Mouse (Mus musculus): ENCODE measurements around the gene Ptgis. TPM values are rescaled to one million over a fixed set of nuclear protein-coding genes. Genes with fewer than 3 reads are reported as not detected.

Gene Ptgis
- polyA plus RNA-seq, 1 experiment from 2014 or later: 13.7 TPM

GRCm38 (mm10) chr2:167193361-167193760 is 47.0 kb downstream of the Ptgis start:
- H3K27ac ChIP-seq (replicated peaks): no peak overlapping the region
- H3K9me3 ChIP-seq: no peaks in the 10 kb centered on the region
- WGBS: 81% methylated on average over 3 of the region's 3 CpGs
- H3K4me3 ChIP-seq: no peak overlapping the region
- DNase-seq (ENCODE audit: low spot score): no peak
- peaks cover 5% of the 10 kb centered on the region; the same call in 1 of the 2 replicates for H3K36me3 ChIP-seq (replicated peaks)
- peaks cover 25% of the 10 kb centered on the region for H3K4me1 ChIP-seq
- peaks cover 35% of the 10 kb centered on the region for H3K27me3 ChIP-seq (replicated peaks; ENCODE audit: low read depth, poor library complexity, severe bottlenecking)

- DNase-seq (ENCODE audit: low spot score): peak; percentile 78
- H3K4me3 ChIP-seq: peak within 1 kb of the TSS; percentile 63
- H3K9me3 ChIP-seq: no peaks in the 10 kb centered on the region
- H3K4me1 ChIP-seq: peaks cover 38% of the 10 kb centered on the region
- H3K27ac ChIP-seq (replicated peaks): peak within 1 kb of the TSS; percentile 65
- under 1% methylated on average over 41 of the region's 41 CpGs for WGBS
- H3K27me3 ChIP-seq (replicated peaks; ENCODE audit: low read depth, poor library complexity, severe bottlenecking): peaks cover 68% of the 10 kb centered on the region
- no peaks in the 10 kb centered on the region for H3K36me3 ChIP-seq (replicated peaks)
These were observed 50.4 kb downstream of the Ptgis start, which contains the start of gene Kcnb1 for GRCm38 (mm10) chr2:167190076-167190399. Gene Kcnb1, minus strand, starts transcription at chr2:167190155.

GRCm38 (mm10) chr2:167189291-167190075 is 50.9 kb downstream of the Ptgis start:
- H3K27ac ChIP-seq (replicated peaks): peak overlapping the region; percentile 65
- H3K27me3 ChIP-seq (replicated peaks; ENCODE audit: low read depth, poor library complexity, severe bottlenecking): peaks cover 74% of the 10 kb centered on the region
- DNase-seq (ENCODE audit: low spot score): peak; percentile 61
- no peaks in the 10 kb centered on the region for H3K36me3 ChIP-seq (replicated peaks)
- peak overlapping the region; percentile 63 for H3K4me3 ChIP-seq
- no peaks in the 10 kb centered on the region for H3K9me3 ChIP-seq
- 5% methylated on average over 91 of the region's 91 CpGs for WGBS
- H3K4me1 ChIP-seq: peaks cover 38% of the 10 kb centered on the region

DNA sequence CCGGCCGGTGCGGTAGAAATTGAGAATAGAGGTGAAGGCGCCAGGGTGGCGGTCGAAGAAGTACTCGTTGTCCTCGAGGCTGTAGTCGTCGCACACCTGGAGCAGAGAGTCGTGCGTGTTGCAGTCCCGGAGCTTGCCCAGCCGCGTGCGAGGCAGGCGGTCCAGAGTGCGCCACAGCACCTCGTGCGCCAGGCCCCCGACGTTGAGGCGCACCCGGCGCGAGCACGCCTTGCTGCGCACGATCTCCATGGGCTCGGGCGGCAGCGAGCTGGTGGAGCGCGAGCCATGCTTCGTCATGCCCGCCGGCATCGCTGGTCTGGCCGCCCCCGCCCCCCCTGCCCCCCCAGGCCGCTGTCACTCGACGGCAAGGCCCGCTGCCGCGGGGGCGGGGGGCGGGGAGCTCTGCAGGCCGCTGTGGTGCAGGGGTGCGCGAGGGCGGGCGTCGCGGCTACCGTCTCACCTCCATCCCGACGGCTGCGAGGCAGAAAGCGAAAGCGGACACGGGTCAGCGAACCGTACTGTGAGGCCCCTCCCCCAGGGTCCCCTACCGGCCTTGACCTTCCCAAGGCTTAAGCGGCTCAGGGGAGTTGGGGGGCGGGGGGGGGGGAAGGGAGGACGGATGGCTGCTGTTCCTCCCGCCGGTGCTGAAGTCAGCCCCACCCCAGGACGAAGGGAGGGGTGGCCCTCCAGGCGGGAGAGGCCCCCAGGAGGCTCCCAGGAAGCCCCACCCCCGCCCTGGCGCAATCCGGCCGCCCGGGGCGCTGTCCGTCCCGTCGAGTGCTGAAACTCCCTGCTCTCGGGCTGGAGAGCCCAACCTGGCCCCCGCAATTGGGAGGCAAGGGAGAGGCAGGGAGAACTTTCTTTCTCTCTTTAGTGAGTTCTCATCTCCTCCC is 51.8 kb downstream of the Ptgis start:
- no peaks in the 10 kb centered on the region for H3K9me3 ChIP-seq
- peak overlapping the region; percentile 63 for H3K4me3 ChIP-seq
- peaks cover 76% of the 10 kb centered on the region for H3K27me3 ChIP-seq (replicated peaks; ENCODE audit: low read depth, poor library complexity, severe bottlenecking)
- H3K27ac ChIP-seq (replicated peaks): no peak overlapping the region
- H3K36me3 ChIP-seq (replicated peaks): no peaks in the 10 kb centered on the region; the same call in 1 of the 2 replicates
- DNase-seq (ENCODE audit: low spot score): peak; percentile 88
- WGBS: 14% methylated on average over 81 of the region's 83 CpGs
- peaks cover 38% of the 10 kb centered on the region for H3K4me1 ChIP-seq

DNA sequence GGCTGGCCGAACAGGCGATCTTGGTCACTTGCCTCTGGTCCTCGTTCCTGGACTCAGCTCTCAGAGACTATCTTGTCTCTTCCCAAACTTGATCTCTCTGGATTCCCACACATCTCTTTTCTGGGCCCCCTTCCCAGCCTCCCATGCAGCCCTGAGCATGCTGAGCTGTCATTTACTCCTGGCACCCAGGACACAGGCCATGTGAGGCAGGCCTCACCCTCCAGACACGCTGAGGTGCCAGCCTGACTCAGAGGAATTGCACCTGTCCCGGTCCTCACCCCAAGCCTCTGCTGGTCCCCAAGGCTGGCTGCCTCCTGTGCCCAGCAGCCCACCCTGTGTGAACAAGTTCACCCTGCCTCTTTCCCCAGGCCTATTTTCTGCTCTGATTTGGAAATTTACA is 53.3 kb downstream of the Ptgis start:
- no peak for DNase-seq (ENCODE audit: low spot score)
- Histone ChIP-seq H3K4me1 (peaks cover 38% of the 10 kb centered on the region), H3K9me3 (no peaks in the 10 kb centered on the region), H3K4me3 (no peak overlapping the region), H3K36me3 (replicated peaks) (no peaks in the 10 kb centered on the region; the same call in 1 of the 2 replicates), H3K27ac (replicated peaks) (no peak overlapping the region), H3K27me3 (replicated peaks; ENCODE audit: low read depth, poor library complexity, severe bottlenecking) (peaks cover 76% of the 10 kb centered on the region)
- 85% methylated on average over 5 of the region's 5 CpGs for WGBS

DNA sequence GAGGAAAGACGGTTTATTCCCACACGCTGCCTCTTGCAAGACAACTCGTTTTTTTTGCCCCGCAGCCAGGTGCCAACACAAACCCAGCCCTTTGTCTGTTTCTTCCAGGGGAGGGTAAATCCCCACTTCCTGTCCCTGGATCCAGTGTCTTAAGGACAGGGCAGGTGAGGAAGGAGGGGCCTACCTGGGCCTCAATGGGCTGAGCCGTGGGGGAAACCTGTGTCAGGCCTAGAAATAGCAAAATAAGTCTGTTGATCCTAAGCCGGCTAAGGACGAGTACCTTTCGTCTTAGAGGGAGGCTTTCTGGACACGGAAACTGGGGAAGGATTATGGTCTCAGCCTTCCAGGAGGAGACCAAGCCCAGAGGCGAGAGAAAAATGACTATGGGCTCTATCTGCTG is 53.9 kb downstream of the Ptgis start:
- no peaks in the 10 kb centered on the region for H3K9me3 ChIP-seq
- H3K27me3 ChIP-seq (replicated peaks; ENCODE audit: low read depth, poor library complexity, severe bottlenecking): peaks cover 72% of the 10 kb centered on the region
- H3K4me1 ChIP-seq: peaks cover 38% of the 10 kb centered on the region
- H3K27ac ChIP-seq (replicated peaks): no peak overlapping the region
- DNase-seq (ENCODE audit: low spot score): no peak
- 0 out of 2 replicates have a peak overlapping the region, but pooled peaks have one; percentile 16 for H3K4me3 ChIP-seq
- 35% methylated on average over 10 of the region's 10 CpGs for WGBS
- H3K36me3 ChIP-seq (replicated peaks): no peaks in the 10 kb centered on the region; the same call in 1 of the 2 replicates

DNA sequence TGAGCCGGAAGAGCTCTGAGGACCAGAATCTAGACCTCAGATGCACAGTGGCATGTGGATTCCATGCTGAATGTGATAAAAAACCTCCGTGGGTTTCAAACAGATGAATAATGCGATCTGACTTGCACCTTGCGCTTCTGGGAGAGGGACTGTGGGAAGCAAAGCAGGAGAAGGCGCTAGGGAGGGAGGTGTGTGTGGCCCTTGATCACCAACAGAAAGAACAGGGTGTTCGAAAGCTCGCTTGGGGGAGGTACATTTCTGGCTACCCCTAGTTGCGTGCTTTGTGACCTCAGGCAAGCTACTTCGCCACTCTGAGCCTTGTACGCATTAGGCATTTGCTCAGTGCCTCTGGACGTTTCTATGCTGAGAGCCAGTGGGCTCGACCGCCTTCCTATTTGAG is 54.4 kb downstream of the Ptgis start:
- no peaks in the 10 kb centered on the region; the same call in 1 of the 2 replicates for H3K36me3 ChIP-seq (replicated peaks)
- peaks cover 66% of the 10 kb centered on the region for H3K27me3 ChIP-seq (replicated peaks; ENCODE audit: low read depth, poor library complexity, severe bottlenecking)
- DNase-seq (ENCODE audit: low spot score): no peak
- peaks cover 42% of the 10 kb centered on the region for H3K4me1 ChIP-seq
- no peak overlapping the region for H3K27ac ChIP-seq (replicated peaks)
- WGBS: 54% methylated on average over 13 of the region's 13 CpGs
- no peaks in the 10 kb centered on the region for H3K9me3 ChIP-seq
- H3K4me3 ChIP-seq: no peak overlapping the region

DNA sequence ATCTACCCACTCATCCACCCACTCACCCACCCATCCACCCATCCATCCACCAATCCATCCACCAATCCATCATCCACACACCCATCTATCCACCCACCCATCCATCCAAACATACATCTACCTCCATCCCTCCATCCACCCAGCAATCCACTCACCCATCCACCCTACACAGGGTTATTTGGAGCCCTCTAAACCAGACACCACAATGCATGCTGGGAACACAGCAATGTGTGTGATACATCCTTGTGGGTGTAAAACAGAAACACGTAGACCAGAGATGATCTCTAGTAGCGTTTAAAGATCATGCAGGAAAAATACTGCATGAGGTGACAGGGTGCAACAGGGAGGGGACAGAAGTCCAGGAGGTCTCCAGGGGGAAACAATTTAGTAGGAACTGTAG is 55.0 kb downstream of the Ptgis start:
- no peaks in the 10 kb centered on the region; the same call in 1 of the 2 replicates for H3K36me3 ChIP-seq (replicated peaks)

GRCm38 (mm10) chr2:167181662-167182389 is 58.6 kb downstream of the Ptgis start:
- Histone ChIP-seq H3K27me3 (replicated peaks; ENCODE audit: low read depth, poor library complexity, severe bottlenecking) (peaks cover 26% of the 10 kb centered on the region), H3K27ac (replicated peaks) (no peak overlapping the region), H3K4me1 (peaks cover 14% of the 10 kb centered on the region), H3K36me3 (replicated peaks) (no peaks in the 10 kb centered on the region; the same call in 1 of the 2 replicates), H3K9me3 (no peaks in the 10 kb centered on the region), H3K4me3 (no peak overlapping the region)
- no peak for DNase-seq (ENCODE audit: low spot score)
- 82% methylated on average over 14 of the region's 14 CpGs for WGBS

More for the DNA sequence above, 55.0 kb downstream of the Ptgis start:
- no peak for DNase-seq (ENCODE audit: low spot score)
- H3K9me3 ChIP-seq: no peaks in the 10 kb centered on the region
- WGBS: 89% methylated on average over 2 of the region's 2 CpGs
- no peak overlapping the region for H3K27ac ChIP-seq (replicated peaks)
- no peak overlapping the region for H3K4me3 ChIP-seq
- H3K27me3 ChIP-seq (replicated peaks; ENCODE audit: low read depth, poor library complexity, severe bottlenecking): peaks cover 61% of the 10 kb centered on the region
- peaks cover 38% of the 10 kb centered on the region for H3K4me1 ChIP-seq

- WGBS: 78% methylated on average over 8 of the region's 8 CpGs
- Histone ChIP-seq H3K4me1 (peaks cover 7% of the 10 kb centered on the region), H3K27me3 (replicated peaks; ENCODE audit: low read depth, poor library complexity, severe bottlenecking) (peaks cover 19% of the 10 kb centered on the region), H3K4me3 (no peak overlapping the region), H3K9me3 (no peaks in the 10 kb centered on the region), H3K27ac (replicated peaks) (no peak overlapping the region), H3K36me3 (replicated peaks) (no peaks in the 10 kb centered on the region; the same call in 1 of the 2 replicates)
- DNase-seq (ENCODE audit: low spot score): no peak
These were observed 59.3 kb downstream of the Ptgis start for GRCm38 (mm10) chr2:167181096-167181495.

GRCm38 (mm10) chr2:167179301-167179700 is 61.1 kb downstream of the Ptgis start:
- no peak for DNase-seq (ENCODE audit: low spot score)
- Histone ChIP-seq H3K4me3 (no peak overlapping the region), H3K4me1 (peaks cover 3% of the 10 kb centered on the region; the same call in 1 of the 2 replicates), H3K36me3 (replicated peaks) (no peaks in the 10 kb centered on the region; the same call in 1 of the 2 replicates), H3K27me3 (replicated peaks; ENCODE audit: low read depth, poor library complexity, severe bottlenecking) (0 out of 2 replicates have a peak, but pooled peaks cover under 1% of the 10 kb centered on the region), H3K9me3 (no peaks in the 10 kb centered on the region), H3K27ac (replicated peaks) (no peak overlapping the region)
- WGBS: 89% methylated on average over 10 of the region's 10 CpGs

GRCm38 (mm10) chr2:167177231-167177641 is 63.2 kb downstream of the Ptgis start:
- H3K36me3 ChIP-seq (replicated peaks): no peaks in the 10 kb centered on the region
- 77% methylated on average over 10 of the region's 10 CpGs for WGBS
- H3K27ac ChIP-seq (replicated peaks): no peak overlapping the region
- no peak for DNase-seq (ENCODE audit: low spot score)
- no peaks in the 10 kb centered on the region for H3K27me3 ChIP-seq (replicated peaks; ENCODE audit: low read depth, poor library complexity, severe bottlenecking)
- H3K4me1 ChIP-seq: peaks cover 3% of the 10 kb centered on the region; the same call in 1 of the 2 replicates
- H3K9me3 ChIP-seq: no peaks in the 10 kb centered on the region
- H3K4me3 ChIP-seq: no peak overlapping the region
